Mouse (Mus musculus) urinary bladder, postnatal 36 days (tissue): ENCODE results near the gene Cstf3.
"Not testable (repeated sequence)": the region's sequence is repeated elsewhere in the genome, so short reads cannot be mapped to it uniquely, and the experiment has no call there.

Experiments
- DNase-seq, 2 experiments: peaks; one replicate each; pipeline ENCODE4 v3.0.0; 2022; ENCODE audit warnings: low spot score in 2 of 2, mixed read lengths in 1 of 2

Cstf3 gene

DNA sequence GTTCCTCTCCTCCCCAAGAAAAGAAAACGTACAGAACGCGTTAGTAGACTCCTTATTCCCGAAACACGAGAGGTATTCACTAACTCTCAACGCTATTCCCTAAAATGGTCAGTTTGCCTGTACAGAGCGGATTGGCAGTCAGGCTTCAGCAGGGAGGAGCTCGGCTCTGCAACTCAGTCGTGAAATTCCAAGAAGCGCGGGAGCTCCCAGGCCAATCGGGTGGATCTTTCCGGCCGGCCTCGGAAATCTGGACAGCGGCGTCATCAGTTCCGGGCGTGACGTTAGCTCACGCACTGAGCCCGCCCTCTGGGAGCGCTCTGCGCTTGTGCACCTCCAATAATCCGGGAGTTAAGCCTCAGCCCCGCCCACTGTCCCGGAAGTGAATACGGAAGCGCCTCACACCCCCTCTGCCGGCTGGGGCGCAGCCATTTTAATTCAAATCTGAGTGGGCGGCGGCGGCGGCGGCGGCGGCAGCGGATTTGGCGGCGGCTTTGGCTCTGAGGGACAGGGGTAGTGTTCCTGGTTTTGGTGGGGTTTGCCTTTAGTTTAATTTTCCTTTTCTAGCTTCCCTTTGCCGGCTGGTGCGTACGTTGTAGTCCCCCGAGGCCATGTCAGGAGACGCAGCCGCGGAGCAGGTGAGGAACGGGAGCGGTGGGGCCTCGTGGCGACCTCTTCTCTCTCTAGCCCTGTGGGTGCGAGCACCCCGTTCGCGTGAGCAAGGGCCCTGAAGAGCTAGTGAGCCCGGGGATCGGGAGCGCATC, at the start of gene Cstf3:
TSS of gene Cstf3 (plus strand) at position 456 of the 761 bp plus-strand sequence.
- peak; percentile 98 to 99 for DNase-seq

GRCm38 (mm10) chr2:104556711-104557110, 33.6 kb upstream of the Cstf3 start:
- DNase-seq: not testable (repeated sequence)

- no peak for DNase-seq
Observed at GRCm38 (mm10) chr2:104557722-104558121, 32.6 kb upstream of the Cstf3 start.

GRCm38 (mm10) chr2:104558326-104558725, 32.0 kb upstream of the Cstf3 start:
- DNase-seq: no peak

GRCm38 (mm10) chr2:104558938-104559337, 31.4 kb upstream of the Cstf3 start:
- no peak for DNase-seq

GRCm38 (mm10) chr2:104559591-104560380, 30.5 kb upstream of the Cstf3 start:
- DNase-seq: no peak

DNA sequence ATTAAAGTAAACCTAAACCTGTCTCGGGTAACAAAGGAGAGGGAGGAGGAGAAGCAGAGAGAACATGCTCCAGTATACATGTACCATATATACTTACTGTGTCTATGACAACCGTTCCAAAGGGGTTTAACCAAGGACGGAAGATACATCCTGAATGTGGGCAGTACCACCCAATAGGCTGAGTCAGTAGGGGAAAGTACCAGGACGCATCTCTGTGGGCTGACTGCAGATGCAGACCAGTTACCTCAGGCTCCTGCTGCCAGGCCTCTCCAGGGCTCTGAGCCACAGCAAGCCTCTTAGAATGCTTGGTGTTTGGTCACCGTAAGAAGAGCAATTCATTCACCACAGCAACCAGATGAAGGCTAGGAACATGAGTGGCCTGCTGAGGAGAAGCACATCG, 28.9 kb upstream of the Cstf3 start:
- no peak for DNase-seq

DNA sequence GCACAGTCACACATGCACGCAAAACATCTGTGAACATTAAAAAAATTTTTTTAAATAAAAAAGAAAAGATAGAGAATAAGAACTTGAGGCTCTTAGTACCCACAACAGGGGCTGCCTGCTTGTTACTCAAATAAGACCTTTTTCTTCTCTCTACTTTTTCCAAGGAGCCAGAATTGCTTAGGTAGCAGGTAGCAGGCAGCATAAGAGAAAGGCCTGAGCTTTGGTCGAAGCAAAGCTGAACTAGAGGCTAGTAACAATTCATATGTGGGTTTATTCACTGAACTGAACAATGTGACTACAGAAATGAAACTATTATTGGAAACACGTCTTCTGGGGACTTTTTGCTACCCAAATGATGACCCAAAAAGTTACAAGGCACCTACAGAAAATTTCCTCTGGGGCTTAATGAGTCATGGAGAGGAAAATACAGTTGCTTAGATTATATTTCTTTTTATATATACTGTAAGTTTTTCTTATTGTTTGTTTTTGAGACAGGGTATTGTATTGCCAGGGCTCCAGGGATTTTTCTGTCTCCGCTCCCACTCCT, 28.3 kb upstream of the Cstf3 start:
- no peak for DNase-seq

DNA sequence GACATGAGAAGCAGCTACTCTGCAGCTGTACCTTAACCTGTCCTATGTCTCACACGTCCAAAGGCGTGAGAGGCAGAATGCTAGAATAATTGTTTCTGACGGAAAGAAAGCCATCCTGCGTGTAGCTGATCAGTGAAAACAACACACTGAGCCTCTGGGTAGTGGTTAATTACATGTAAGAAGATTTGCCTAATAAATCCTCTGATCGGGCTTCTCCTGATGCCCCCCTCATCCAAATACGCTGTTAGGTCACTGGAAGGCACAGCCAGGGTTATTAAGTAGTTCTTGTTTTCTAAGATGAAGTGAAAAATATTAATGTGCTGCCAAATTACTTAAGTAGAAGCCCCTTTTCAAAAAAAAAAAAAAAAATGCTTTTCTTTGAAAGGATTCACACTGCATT, 18.3 kb upstream of the Cstf3 start:
- DNase-seq: no peak

GRCm38 (mm10) chr2:104576216-104576615, 14.1 kb upstream of the Cstf3 start:
- no peak for DNase-seq

DNA sequence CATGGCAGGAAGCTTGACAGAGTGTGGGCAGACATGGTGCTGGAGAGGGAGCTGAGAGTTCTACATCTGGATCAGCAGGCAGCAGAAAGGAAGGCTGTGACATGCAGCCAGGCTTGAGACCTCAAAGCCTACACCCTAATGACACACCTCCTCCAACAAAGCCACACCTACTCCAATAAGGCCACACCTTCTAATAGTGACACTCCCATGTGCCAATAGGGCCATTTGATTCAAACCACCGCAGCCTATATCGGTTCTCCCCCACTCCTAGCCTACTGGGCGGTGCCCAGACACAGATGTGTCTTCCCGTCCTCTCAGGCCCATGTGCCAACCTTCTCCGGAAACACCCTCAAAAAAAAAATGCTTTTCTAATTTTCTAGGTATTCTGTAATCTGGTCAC, 12.3 kb upstream of the Cstf3 start:
- DNase-seq: no peak

- no peak for DNase-seq
Observed at GRCm38 (mm10) chr2:104578836-104579604, 11.3 kb upstream of the Cstf3 start.

- DNase-seq: no peak
Observed at GRCm38 (mm10) chr2:104579784-104580446, 10.4 kb upstream of the Cstf3 start.

- DNase-seq: no peak
Observed at GRCm38 (mm10) chr2:104581281-104581879, 8.9 kb upstream of the Cstf3 start.

- no peak for DNase-seq
Observed at GRCm38 (mm10) chr2:104583032-104583431, 7.3 kb upstream of the Cstf3 start.

- DNase-seq: no peak
Observed at GRCm38 (mm10) chr2:104584226-104584625, 6.1 kb upstream of the Cstf3 start.

- DNase-seq: no peak
Observed at GRCm38 (mm10) chr2:104585645-104586044, 4.7 kb upstream of the Cstf3 start.

DNA sequence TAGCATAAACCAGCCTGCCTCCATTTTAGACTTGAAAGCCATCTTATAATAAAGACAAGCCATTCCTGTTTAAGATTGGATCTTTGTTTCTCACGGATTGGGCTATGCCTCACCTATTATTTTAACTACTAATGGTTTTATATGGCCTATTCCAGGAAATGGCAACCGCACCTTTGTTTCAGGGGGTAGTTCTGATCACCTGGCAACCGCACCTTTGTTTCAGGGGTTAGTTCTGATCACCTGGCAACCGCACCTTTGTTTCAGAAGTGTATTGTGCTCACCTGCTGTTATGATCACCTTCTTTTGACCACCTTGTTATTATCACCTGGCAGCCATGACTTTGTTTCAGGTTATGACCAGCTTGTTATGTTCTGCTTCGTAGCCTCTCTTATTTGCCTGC, 1.8 kb upstream of the Cstf3 start:
- DNase-seq: no peak

GRCm38 (mm10) chr2:104590829-104591117, 450 bp downstream of the Cstf3 start:
- DNase-seq: no peak

- DNase-seq: no peak
Observed at GRCm38 (mm10) chr2:104591141-104591540, 818 bp downstream of the Cstf3 start.

GRCm38 (mm10) chr2:104595063-104595462, 4.7 kb downstream of the Cstf3 start:
- no peak for DNase-seq
